Mouse (Mus musculus): ENCODE results near the gene Evpl.
"Not testable (repeated sequence)": the region's sequence is repeated elsewhere in the genome, so short reads cannot be mapped to it uniquely, and the experiment has no call there.

Evpl gene

DNA sequence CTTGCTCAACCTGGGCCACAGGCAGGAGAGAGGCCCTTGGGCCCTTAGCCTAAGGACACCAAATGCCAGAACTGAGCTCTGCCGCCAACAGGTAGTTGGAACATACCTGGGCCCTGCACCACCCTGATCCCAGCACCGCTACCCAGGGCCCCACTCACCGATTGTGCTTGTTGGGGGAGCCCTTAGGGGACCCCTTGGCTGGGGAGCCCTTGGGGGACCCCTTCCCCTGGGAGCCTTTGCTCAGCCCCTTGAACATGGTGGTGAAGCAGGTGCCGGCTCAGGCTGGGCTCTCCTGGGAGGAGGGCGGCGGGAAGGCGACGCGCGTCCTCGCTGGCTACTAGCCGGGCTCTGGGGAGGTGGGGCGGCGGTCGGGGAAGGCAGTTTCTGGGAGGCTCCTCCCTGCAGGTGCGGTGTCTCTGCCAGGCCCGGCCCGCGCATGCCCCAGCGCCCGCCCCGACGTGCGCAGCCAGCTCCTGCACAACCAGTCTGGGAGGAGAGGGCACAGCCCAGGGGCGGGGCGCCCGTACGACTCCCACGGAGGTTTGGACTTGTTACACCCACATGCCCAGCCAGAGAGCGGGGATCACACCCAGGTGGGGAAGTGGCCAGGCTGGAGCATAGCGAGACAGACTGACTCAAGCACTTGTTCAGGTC, at the start of gene Evpl:
TSS of gene Evpl (minus strand) at position 336 of the 654 bp plus-strand sequence.
- DNase-seq (ENCODE audit: low read depth, low spot score), result peak; percentile 60

GRCm38 (mm10) chr11:116287351-116287750, 49.5 kb upstream of the Evpl start:
- DNase-seq (ENCODE audit: low read depth, low spot score), result no peak

GRCm38 (mm10) chr11:116285770-116286191, 47.9 kb upstream of the Evpl start:
- no peak for DNase-seq (ENCODE audit: low read depth, low spot score)

- DNase-seq (ENCODE audit: low read depth, low spot score), result no peak
Observed at GRCm38 (mm10) chr11:116283982-116284381, 46.1 kb upstream of the Evpl start.

DNA sequence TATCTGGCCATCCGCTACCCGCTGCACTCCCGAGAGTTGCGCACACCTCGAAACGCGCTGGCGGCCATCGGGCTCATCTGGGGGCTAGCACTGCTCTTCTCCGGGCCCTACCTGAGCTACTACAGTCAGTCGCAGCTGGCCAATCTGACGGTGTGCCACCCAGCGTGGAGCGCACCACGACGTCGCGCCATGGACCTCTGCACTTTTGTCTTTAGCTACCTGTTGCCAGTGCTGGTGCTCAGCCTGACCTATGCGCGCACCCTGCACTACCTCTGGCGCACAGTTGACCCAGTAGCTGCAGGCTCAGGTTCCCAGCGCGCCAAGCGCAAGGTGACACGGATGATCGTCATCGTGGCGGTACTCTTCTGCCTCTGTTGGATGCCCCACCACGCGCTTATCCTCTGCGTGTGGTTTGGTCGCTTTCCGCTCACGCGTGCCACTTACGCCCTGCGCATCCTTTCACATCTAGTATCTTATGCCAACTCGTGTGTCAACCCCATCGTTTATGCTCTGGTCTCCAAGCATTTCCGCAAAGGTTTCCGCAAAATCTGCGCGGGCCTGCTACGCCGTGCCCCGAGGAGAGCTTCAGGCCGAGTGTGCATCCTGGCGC, 45.1 kb upstream of the Evpl start:
- DNase-seq (ENCODE audit: low read depth, low spot score), result no peak

- peak; percentile 87 for DNase-seq (ENCODE audit: low read depth, low spot score)
Observed at GRCm38 (mm10) chr11:116282089-116282488, 44.2 kb upstream of the Evpl start.

- peak; percentile 37 for DNase-seq (ENCODE audit: low read depth, low spot score)
Observed at GRCm38 (mm10) chr11:116281671-116282070, 43.8 kb upstream of the Evpl start.

DNA sequence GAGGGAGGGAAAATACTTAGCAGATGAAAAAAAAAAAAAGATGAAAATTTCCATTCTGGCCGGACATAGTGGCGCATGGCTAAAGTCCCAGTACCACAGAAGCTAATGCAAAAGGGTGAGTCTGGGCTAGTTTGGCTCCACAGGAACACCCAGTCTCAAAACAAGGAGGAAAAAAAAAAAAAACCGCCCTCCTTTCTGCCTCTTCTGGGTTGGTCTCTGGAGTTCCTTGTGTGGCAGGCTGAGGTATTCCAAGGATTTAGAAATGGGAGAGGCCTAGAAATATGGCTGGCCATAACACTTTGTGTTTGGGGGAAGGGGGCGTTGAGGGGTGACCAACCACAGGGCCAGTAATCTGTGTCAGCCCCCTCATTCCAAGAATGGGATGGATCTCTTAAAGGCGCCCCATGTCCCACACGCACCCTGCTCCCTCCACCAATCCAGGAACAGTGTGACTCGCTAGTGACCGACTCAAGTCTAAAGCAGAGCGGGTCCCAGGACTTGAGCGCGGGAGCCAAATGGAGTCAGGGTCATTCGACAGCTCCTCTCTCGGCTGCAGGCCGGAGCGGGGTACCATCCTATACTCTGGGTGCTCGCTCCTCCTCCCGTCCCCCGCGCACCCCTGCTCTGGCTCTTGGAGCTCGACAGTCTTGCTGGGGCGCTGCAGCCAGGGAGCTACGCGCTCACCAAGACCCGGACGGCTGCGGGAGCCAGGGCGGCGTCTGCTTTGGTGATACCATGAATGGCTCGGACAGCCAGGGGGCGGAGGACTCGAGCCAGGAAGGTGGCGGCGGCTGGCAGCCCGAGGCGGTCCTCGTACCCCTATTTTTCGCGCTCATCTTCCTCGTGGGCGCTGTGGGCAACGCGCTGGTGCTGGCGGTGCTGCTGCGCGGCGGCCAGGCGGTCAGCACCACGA, 43.1 kb upstream of the Evpl start, which contains the start of gene Galr2:
TSS of gene Galr2 (plus strand) at position 189 of the 913 bp plus-strand sequence.
- peak; percentile 64 for DNase-seq (ENCODE audit: low read depth, low spot score)

DNA sequence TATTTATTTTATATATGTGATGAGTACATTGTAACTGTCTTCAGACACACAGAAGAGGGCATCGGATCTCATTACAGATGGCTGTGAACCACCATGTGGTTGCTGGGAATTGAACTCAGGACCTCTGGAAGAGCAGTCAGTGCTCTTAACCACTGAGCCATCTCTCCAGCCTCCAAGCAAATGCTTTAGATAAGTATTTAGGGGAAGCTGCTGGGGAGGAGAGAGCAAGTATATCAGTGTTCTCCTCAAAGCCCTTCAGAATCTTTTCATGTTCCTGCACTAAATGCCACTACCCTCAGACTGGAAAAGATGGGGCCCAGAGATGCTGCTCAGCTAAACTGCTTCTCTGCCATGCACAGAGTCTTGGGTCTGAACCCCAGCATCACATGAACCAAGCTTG, 39.3 kb upstream of the Evpl start:
- DNase-seq (ENCODE audit: low read depth, low spot score), result not testable (repeated sequence)

DNA sequence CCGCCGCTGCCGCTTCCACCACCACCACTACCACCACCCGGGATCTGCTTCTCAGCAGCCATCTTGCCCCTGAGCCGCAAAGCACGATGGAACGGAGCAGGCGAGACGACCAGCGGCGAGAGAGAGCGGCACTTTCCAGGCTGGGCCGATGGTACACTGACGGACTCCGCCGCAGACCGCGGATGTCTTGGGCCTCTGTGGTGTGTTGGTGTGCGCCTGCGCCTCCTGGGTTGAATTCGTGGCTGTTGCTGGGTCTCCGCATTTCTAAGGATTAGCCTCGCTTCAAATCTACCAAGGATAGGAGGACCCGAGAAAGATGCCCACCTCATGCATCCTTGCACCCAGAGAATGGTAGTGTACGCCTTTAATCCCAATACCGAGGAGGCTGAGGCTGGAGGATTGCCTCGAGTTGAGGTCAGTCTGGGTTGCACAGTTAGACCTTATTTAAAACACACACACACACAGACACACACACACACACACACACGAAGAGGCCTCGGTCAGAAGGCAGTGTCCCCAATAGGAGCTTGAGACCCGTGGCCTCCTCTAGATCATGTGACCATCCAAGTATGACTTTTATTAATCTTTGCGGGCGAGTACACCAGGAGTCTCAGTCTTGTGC, 36.3 kb upstream of the Evpl start, which contains the start of gene Srp68:
TSS of gene Srp68 (minus strand) at position 173 of the 622 bp plus-strand sequence.
- DNase-seq (ENCODE audit: low read depth, low spot score), result peak; percentile 90

- DNase-seq (ENCODE audit: low read depth, low spot score), result peak; percentile 27
Observed at GRCm38 (mm10) chr11:116273469-116274044, 35.7 kb upstream of the Evpl start.

DNA sequence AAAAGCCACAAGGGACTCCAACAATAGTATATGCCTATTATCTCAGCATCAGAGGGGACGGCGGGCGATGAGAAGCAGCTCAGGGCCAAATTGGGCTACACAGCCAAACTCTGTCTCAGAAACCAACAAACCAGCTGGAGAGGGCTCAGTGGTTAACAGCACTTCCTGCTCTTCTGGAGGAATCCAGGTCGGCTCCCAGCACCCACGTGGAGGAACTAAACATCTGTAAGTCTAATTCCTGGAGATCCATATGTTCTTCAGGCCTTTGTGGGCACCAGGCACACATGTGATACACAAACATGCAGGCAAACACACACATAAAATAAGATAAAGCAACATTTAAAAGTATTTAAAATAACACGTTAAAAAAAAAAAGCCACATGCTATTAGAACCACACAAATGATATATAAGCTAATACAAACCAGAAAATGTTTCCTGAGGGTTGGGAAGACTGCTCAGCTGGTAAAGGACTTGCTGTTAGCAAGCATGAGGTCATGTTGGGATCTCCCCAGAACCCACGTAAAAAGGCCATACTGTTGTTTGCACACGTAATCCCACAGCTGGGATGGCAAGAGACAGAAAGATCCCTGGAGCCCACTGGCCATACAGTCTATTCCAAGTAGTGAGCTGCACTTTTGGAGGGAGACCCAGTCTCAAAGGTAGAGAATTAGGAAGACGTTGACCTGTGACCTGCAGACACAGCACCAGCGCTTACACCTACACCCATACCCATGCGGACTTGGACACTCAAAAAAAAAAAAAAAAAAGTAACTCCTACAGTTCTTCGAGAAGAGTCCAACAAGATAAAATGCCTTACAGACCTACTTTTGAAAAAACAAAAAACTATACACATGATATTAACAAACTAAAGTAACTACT, 35.0 kb upstream of the Evpl start:
- no peak for DNase-seq (ENCODE audit: low read depth, low spot score)

DNA sequence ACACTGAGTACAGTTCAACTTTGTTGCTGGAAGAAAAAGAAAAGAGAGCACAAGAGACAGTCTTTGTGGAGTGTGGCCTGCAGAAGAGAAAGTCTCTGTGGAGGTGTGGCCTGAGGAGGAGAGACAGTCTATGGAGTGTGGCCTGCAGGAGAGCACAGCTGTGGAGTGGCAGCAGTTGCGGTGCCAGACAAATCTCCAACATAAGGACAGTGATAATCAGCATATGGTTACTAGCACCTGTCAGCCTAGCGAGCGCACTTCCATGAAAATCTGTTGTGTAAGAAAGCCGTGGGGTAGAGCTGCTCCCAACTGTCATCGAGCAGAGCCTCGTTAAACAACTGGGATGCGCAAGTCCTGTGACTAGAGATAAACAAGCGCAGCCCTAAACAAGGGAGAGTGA, 31.7 kb upstream of the Evpl start:
- DNase-seq (ENCODE audit: low read depth, low spot score), result no peak

DNA sequence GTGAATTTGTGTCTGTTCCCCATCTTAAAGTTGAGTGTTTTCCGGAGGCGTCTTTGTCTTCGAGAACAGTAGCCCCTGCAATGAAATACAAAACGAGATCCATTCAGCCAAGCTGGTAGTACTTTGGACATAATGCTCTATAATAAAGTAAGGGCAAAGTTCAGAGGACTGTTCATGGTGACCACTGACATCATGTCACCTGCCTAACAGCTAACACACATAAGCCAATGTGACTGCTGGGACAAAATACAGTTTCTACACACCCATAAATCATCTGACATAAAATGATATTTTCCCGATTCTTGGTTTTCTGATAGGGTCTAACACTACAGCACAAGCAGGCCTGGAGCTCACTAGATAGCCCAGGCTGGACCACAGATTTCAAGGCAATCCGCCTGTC, 30.4 kb upstream of the Evpl start:
- DNase-seq (ENCODE audit: low read depth, low spot score), result no peak

- DNase-seq (ENCODE audit: low read depth, low spot score), result peak; percentile 67
Observed at GRCm38 (mm10) chr11:116267637-116268036, 29.8 kb upstream of the Evpl start.

- no peak for DNase-seq (ENCODE audit: low read depth, low spot score)
Observed at GRCm38 (mm10) chr11:116265850-116266249, 28.0 kb upstream of the Evpl start.

- no peak for DNase-seq (ENCODE audit: low read depth, low spot score)
Observed at GRCm38 (mm10) chr11:116265352-116265751, 27.5 kb upstream of the Evpl start.

DNA sequence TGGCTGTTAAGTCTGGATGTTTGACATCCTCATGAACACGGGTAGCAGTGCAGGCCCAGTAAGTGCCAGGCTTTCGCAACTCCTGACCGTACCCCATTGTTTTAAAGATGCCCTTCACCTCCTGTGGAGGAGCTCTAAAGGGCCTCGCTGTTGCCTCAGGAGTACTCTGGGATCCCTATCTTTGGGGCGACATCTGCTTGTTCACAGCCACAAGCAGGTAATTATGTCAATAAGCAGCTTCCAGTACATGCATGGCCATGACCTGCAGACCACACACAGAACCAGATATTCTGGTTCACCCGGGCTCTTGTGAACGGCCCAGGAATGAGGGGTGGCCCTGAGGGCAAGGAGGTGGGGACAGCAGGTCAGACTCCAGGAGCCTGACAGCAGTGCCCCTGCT, 22.4 kb upstream of the Evpl start:
- no peak for DNase-seq (ENCODE audit: low read depth, low spot score)

GRCm38 (mm10) chr11:116259461-116259860, 21.6 kb upstream of the Evpl start:
- DNase-seq (ENCODE audit: low read depth, low spot score), result no peak

GRCm38 (mm10) chr11:116255982-116256675, 18.3 kb upstream of the Evpl start:
- DNase-seq (ENCODE audit: low read depth, low spot score), result no peak

Data from R1 (cell line).